ENCODE assay signal across 22 mouse cellular contexts in genomic region chr17:9033511-9033910, GRCm38 (mm10). TPM values are rescaled to one million over a fixed set of nuclear protein-coding genes. Genes with fewer than 3 reads are reported as not detected.
"Had no signal": no experiment of that assay in that cellular context is flagged by ENCODE, and none has a peak within 500 bp of the region (broad histone marks: within the 10 kb centered on the region; RNA-seq: fewer than 3 reads in every experiment).

No protein-coding gene starts in this region.

- H3K9ac ChIP-seq: forebrain, postnatal 0 days; heart, embryonic 12.5 days; hindbrain, embryonic 13.5 days; hindbrain, embryonic 15.5 days; limb, embryonic 12.5 days had no signal

- H3K27me3 ChIP-seq: hindbrain, embryonic 13.5 days; hindbrain, embryonic 15.5 days had no signal

- H3K4me3 ChIP-seq: heart, embryonic 10.5 days; heart, embryonic 12.5 days; hindbrain, embryonic 13.5 days; hindbrain, embryonic 15.5 days; layer of hippocampus, adult 2 months; left cerebral cortex, adult 2 months; limb, embryonic 10.5 days; limb, embryonic 12.5 days had no signal

- H3K36me3 ChIP-seq: heart, embryonic 10.5 days; heart, embryonic 12.5 days; hindbrain, embryonic 13.5 days; hindbrain, embryonic 15.5 days; limb, embryonic 10.5 days; limb, embryonic 12.5 days had no signal

- H3K4me2 ChIP-seq: heart, embryonic 12.5 days; hindbrain, embryonic 13.5 days; hindbrain, embryonic 15.5 days; limb, embryonic 12.5 days had no signal

- DNase-seq: forebrain, postnatal 0 days; gastrocnemius, postnatal 14 days; gastrocnemius, postnatal 36 days; heart, adult 18-20 months; heart, postnatal 14 days; heart, postnatal 36 days; kidney, adult 18-20 months; kidney, adult 8-10 months; kidney, postnatal 10 days; kidney, postnatal 25 days; kidney, postnatal 4 days; liver had no signal

- ATAC-seq: forebrain, postnatal 0 days; hindbrain, postnatal 0 days; intestine, embryonic 16.5 days had no signal

- H3K27ac ChIP-seq: heart, embryonic 10.5 days; left cerebral cortex, adult 2 months; limb, embryonic 10.5 days; limb, embryonic 12.5 days had no signal

- H3K4me1 ChIP-seq: heart, embryonic 10.5 days; limb, embryonic 12.5 days had no signal

- H3K9me3 ChIP-seq: heart, embryonic 10.5 days; heart, embryonic 12.5 days; hindbrain, embryonic 13.5 days; hindbrain, embryonic 15.5 days; limb, embryonic 10.5 days; limb, embryonic 12.5 days had no signal

RNA-seq across cellular contexts. Expression of gene 1700010I14Rik, which starts 45.4 kb away (rescaled TPM):
- total RNA-seq: heart, postnatal 36 days had no signal
